Mouse (Mus musculus): ENCODE data around the gene Mknk2. TPM values are rescaled to one million over a fixed set of nuclear protein-coding genes. Genes with fewer than 3 reads are reported as not detected.

Gene Mknk2
- polyA plus RNA-seq, 1 experiment from 2014 or later = 104 TPM

DNA sequence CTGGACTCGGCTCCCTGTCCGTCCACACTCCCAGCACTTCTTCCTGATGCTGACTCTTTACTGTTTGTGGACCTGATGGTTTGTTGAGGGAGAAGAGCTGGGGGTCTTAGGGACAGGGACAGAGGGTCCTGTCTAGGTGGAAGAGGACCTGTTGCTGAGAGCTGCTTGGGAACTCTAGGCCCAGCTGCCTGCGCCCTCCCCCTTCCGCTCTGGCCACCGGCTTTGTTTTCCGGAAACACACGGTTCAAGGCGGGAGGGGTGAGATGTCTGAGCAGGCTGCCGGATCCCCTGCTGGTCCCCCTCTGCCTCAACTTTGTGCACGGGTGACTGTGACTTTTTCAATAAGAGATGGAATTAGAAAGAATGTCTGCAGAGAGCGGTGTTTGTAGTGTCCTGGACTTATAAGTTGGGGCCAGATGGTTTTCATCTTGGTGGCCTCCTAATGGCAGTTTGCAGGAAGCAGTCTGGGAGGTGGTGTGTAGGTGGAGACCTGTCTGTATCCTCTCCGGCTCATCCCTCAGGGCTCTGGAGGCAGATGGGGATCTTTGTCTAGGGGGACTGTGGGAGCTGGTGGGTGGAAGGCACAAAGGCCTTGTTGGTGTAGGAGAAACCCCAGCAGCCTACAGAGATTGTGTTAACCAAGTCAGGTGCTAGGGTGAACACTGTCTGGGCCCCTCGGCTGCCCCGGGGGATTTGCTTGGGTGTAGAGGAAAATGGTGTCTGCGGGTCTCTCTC lies 54.3 kb downstream of the Mknk2 start:
- Histone ChIP-seq H3K36me3 (no peaks in the 10 kb centered on the region), H3K27me3 (no peaks in the 10 kb centered on the region), H3K9ac (peak overlapping the region; percentile 90), H3K27ac (peak overlapping the region; percentile 91), H3K4me2 (peak overlapping the region; percentile 72), H3K4me1 (peaks cover 29% of the 10 kb centered on the region), H3K4me3 (peak overlapping the region; percentile 88), H3K9me3 (no peaks in the 10 kb centered on the region)
- WGBS = 11% methylated on average over 15 of the region's 15 CpGs
- ATAC-seq (ENCODE audit: borderline replicate concordance, extremely low read depth, low FRiP score, low TSS enrichment) = no peak

DNA sequence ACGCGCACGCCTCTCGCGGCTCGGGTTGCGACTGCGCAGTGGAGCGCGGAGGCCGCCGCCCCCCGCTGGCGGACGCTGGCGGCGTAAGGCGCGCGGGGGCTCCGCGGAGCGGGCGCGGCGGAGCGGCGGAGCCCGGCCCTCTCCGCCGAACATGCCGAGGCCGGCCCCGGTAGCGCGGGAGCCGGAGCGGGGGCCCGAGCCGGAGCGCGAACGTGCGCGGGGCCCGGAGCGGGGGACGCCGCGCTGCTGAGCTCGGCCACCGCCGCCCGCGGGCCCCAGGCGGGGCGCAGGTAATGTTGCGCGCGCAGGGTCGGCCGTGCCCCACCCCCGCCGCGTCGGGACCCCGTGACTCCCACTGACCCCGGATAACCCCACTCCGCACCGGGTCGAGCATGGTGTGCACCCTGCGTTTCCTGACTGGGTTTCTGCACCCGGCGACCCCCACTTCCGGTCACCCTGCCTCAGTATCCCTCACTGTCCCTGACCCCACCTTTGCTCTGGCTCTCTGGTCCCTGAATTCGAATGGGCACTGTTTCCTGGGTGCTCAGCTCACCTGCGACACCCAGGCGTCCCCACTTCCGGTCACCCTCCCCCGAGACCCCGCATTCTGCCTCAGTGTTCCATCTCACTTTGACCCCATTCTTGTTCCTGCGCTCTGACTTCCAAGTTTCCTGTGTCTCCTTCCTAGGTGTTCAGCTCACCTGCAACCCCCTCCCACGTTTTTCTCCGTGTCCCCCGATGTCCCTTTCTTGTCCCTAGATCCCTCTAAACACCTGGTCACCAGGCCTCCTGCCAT lies 55.1 kb downstream of the Mknk2 start, which contains the start of gene Csnk1g2:
Gene Csnk1g2, plus strand, starts transcription at position 178 of the 796 bp plus-strand sequence.
- Histone ChIP-seq H3K9me3 (no peaks in the 10 kb centered on the region), H3K36me3 (no peaks in the 10 kb centered on the region), H3K27me3 (no peaks in the 10 kb centered on the region), H3K27ac (peak within 1 kb of the TSS; percentile 97), H3K4me2 (peak within 1 kb of the TSS; percentile 76), H3K4me3 (peak within 1 kb of the TSS; percentile 88), H3K4me1 (peaks cover 29% of the 10 kb centered on the region), H3K9ac (peak within 1 kb of the TSS; percentile 90)
- under 1% methylated on average over 76 of the region's 85 CpGs for WGBS
- ATAC-seq (ENCODE audit: borderline replicate concordance, extremely low read depth, low FRiP score, low TSS enrichment) = peak; percentile 13

DNA sequence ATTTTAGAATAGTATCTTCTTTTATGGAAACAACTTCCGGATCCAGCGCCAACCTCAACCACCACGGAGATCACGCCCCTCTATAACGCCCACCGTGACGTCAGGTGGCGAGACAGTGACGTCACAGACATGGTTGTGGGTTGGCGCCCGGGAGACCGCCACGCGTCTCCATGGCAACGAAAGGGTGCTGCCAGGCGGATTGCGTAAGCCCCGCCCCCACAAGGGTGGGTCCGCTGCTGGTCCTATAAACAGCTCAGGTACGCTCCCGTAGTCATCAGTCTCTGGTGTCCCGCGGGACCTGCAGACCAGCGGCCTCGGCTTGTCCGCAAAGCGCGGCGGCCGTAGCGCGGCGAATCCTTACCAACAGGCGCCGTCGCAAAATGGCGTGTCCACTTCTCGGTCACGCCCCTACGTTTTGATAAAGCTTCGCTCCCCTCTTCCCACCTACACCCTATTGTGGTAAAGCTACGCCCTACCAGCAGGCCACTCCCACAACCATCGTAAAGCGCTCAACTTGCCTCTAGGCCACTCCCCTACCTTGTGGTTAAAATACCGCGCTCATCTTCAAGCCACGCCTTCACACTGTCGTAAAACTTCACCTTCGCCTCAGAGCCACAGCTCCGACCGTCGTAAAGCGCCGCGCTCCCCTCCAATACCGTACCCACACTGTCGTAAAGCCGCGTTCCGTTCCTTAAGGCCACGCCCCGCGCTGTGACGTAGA lies 55.8 kb downstream of the Mknk2 start:
- peaks cover 22% of the 10 kb centered on the region for H3K4me1 ChIP-seq
- peak overlapping the region; percentile 88 for H3K4me3 ChIP-seq
- peak; percentile 97 for ATAC-seq (ENCODE audit: borderline replicate concordance, extremely low read depth, low FRiP score, low TSS enrichment)
- peak overlapping the region; percentile 97 for H3K27ac ChIP-seq
- H3K9me3 ChIP-seq = no peaks in the 10 kb centered on the region
- H3K27me3 ChIP-seq = no peaks in the 10 kb centered on the region
- peak overlapping the region; percentile 76 for H3K4me2 ChIP-seq
- under 1% methylated on average over 64 of the region's 64 CpGs for WGBS
- peak overlapping the region; percentile 47 for H3K9ac ChIP-seq
- no peaks in the 10 kb centered on the region for H3K36me3 ChIP-seq

DNA sequence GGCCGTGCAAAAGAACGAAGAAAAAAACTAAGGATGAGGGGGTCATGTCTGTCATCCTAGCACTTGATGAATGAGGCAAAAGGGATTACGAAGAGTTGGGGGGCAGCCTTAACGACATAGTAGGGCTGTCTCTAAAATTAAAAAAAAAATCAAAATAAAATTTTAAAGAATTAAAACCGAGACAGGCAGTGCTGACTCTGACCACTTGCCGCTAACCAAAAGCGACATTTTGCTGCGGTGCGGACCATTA lies 56.3 kb downstream of the Mknk2 start:
- WGBS = 0% methylated on average over 9 of the region's 9 CpGs
- peak overlapping the region; percentile 76 for H3K4me2 ChIP-seq
- H3K27me3 ChIP-seq = no peaks in the 10 kb centered on the region
- no peaks in the 10 kb centered on the region for H3K36me3 ChIP-seq
- peak overlapping the region; percentile 88 for H3K4me3 ChIP-seq
- no peak for ATAC-seq (ENCODE audit: borderline replicate concordance, extremely low read depth, low FRiP score, low TSS enrichment)
- peak overlapping the region; percentile 97 for H3K27ac ChIP-seq
- H3K9ac ChIP-seq = peak overlapping the region; percentile 47
- no peaks in the 10 kb centered on the region for H3K9me3 ChIP-seq
- peaks cover 22% of the 10 kb centered on the region for H3K4me1 ChIP-seq

DNA sequence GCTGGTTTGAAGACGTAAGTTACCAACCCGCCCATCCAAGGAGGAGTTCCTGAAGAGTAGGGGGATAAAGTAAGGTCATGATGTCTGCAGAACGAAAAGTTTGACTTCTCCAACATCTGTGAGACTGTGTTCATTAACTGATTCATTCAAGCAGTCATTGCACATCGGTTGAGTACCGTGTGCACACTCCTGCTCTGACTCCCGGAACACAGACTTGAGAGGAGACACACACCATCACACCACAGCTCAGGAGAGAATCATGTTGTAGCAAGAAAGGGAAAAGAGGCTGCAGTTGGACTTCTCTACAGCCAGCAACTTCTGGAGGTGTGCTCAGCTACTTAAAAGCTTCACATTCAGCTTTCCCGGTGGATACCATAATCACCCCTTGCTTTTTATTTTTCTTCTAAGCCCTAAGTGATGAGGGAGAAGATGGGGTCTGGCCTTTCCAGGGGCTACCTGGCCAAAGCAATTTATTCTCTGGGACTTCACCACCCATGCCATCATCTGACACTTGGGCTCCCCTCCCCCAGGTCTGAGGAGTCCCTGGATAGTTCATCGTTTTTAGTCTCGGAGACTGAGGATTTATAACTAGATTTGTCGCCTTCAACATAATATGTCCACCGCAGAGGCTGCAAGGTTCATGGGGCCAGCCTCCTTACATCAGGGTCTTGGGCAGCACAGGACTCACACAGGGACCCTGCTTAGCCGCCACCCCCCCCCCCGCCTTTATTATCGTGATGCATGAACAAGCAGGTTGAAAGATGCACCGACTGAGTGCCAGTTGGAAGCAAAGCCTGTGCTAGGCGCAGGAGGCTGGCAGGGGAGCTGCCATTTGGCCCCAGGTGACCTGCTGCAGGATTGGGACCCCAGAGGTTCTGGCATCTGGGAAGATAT lies 56.9 kb downstream of the Mknk2 start:
- H3K27me3 ChIP-seq = no peaks in the 10 kb centered on the region
- H3K4me3 ChIP-seq = peak overlapping the region; percentile 88
- H3K27ac ChIP-seq = peak overlapping the region; percentile 97
- peaks cover 22% of the 10 kb centered on the region for H3K4me1 ChIP-seq
- H3K9ac ChIP-seq = peak overlapping the region; percentile 47
- H3K4me2 ChIP-seq = peak overlapping the region; percentile 76
- no peaks in the 10 kb centered on the region for H3K36me3 ChIP-seq
- no peaks in the 10 kb centered on the region for H3K9me3 ChIP-seq
- 46% methylated on average over 16 of the region's 16 CpGs for WGBS
- ATAC-seq (ENCODE audit: borderline replicate concordance, extremely low read depth, low FRiP score, low TSS enrichment) = no peak

DNA sequence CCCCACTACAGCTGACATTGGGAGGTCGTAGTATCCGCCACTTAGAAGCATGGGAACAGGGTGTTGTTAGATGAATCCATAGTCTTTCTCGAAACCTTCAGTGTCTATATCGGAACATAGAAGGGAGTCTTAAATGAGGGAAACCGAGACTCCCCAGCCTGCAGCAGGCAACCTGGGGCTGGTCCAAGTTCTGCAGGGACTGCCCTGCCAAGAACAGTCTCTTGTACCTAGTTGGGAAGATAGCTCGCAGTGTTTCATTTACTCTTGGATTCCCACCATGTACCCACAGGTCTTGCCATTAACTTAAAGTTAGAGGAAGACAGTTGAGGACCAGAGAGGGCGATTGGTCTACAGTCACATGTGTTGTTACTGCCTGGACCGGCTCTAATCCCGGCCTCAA lies 57.5 kb downstream of the Mknk2 start:
- Histone ChIP-seq H3K27ac (no peak overlapping the region), H3K27me3 (no peaks in the 10 kb centered on the region), H3K4me1 (peaks cover 22% of the 10 kb centered on the region), H3K9me3 (no peaks in the 10 kb centered on the region), H3K4me2 (no peak overlapping the region), H3K9ac (0 out of 2 replicates have a peak overlapping the region, but pooled peaks have one; percentile 47), H3K4me3 (no peak overlapping the region), H3K36me3 (peaks cover 3% of the 10 kb centered on the region; the same call in 1 of the 2 replicates)
- 80% methylated on average over 9 of the region's 9 CpGs for WGBS
- ATAC-seq (ENCODE audit: borderline replicate concordance, extremely low read depth, low FRiP score, low TSS enrichment) = no peak

DNA sequence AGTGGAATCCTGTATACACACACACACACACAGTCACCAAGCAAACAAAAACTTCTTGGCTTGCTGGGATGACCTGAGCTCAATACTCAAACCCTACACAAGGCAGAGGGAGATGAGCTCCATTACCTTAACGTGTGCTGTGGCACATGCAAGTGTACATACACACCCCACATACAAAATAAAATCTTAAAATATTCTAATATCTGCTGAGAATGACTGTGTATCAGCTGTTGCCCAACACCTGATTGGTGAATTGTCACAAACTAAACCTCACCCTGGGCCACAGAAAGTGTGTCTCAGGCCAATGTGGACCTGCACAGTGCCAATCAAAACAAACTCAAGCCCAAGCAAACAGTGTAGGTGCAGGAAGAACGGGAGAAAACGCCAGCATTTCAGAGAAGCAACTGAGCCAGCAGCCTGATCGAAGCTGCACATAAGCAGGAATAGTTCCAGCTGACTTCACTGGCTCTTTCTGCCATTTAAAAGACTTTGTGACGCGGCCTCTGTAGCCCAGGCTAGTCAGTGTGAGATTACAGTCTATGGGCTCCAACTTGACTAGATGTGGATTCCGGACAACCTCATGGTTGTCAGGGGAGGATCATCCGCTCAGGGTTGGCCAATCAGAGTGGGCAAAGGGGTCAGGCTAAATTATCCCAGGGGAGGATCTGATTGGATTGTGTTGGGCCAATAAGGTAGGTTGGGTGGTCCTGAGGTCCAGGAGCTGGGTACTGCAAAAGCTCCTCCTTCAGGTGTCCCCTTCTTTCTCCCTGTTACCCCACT lies 58.3 kb downstream of the Mknk2 start:
- Histone ChIP-seq H3K27ac (no peak overlapping the region; the same call in 1 of the 2 replicates), H3K4me2 (no peak overlapping the region), H3K36me3 (peaks cover 10% of the 10 kb centered on the region; the same call in 1 of the 2 replicates), H3K4me3 (no peak overlapping the region), H3K27me3 (no peaks in the 10 kb centered on the region), H3K4me1 (peaks cover 19% of the 10 kb centered on the region), H3K9ac (no peak overlapping the region), H3K9me3 (no peaks in the 10 kb centered on the region)
- 30% methylated on average over 8 of the region's 8 CpGs for WGBS
- ATAC-seq (ENCODE audit: borderline replicate concordance, extremely low read depth, low FRiP score, low TSS enrichment) = no peak

DNA sequence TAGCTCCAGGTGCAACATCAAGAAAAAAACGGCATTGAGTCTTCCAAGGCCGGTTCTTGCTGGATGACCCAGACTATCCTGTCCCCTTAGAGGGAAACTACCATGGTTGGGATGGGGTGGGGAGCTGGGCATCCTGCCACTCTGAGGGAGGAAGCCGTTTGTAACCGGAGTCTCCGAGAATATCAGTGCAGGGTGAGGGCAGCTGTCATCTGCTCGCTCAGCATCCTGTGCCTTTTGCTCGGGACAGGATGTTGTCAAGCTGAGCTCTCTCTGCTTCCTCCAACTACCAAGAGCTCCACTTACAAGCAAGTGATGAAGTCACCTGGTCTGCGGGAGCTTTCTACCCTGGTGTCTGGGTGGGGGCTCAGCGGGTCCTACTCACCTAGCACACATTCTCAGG lies 59.7 kb downstream of the Mknk2 start:
- Histone ChIP-seq H3K4me3 (no peak overlapping the region), H3K4me2 (no peak overlapping the region), H3K9ac (no peak overlapping the region), H3K27me3 (no peaks in the 10 kb centered on the region), H3K9me3 (no peaks in the 10 kb centered on the region), H3K36me3 (peaks cover 16% of the 10 kb centered on the region), H3K4me1 (peaks cover 6% of the 10 kb centered on the region; the same call in 1 of the 2 replicates), H3K27ac (peak overlapping the region; percentile 63)
- WGBS = 48% methylated on average over 9 of the region's 9 CpGs
- no peak for ATAC-seq (ENCODE audit: borderline replicate concordance, extremely low read depth, low FRiP score, low TSS enrichment)
